Mouse (Mus musculus) stomach, embryonic 16.5 days (tissue): Measurements from ENCODE around the gene Lmod3. TPM values are rescaled to one million over a fixed set of nuclear protein-coding genes. Genes with fewer than 3 reads are reported as not detected.

Source experiments
- ATAC-seq: fragments of 200-750 bp; cut with Nextera tagmentation; 2 replicates; pipeline ENCODE4 v1.8.0; 2017; ENCODE audit warnings: moderate number of reproducible peaks, moderate TSS enrichment; ENCODE audit not compliant: insufficient read depth, low FRiP score
- H3K27ac ChIP-seq: fragments of 300-500 bp; sonication (generic); 2 replicates; pipeline ENCODE4 v1.5.1; 2014; ENCODE audit warnings: low read length
- H3K27me3 ChIP-seq: fragments of 300-500 bp; sonication (generic); 2 replicates; pipeline ENCODE4 v1.6.1; 2014; ENCODE audit warnings: low read length, control low read depth, mixed read lengths; ENCODE audit not compliant: control insufficient read depth, insufficient read depth
- H3K36me3 ChIP-seq: fragments of 300-500 bp; sonication (generic); 2 replicates; pipeline ENCODE4 v1.6.1; 2014; ENCODE audit warnings: low read length; ENCODE audit not compliant: control insufficient read depth, insufficient read depth
- H3K4me1 ChIP-seq: fragments of 300-500 bp; sonication (generic); 2 replicates; pipeline ENCODE4 v1.6.1; 2014; ENCODE audit warnings: low read length, control low read depth, mixed read lengths; ENCODE audit not compliant: control insufficient read depth, insufficient read depth
- H3K4me2 ChIP-seq: fragments of 300-500 bp; sonication (generic); 2 replicates; pipeline ENCODE4 v1.6.1; 2014; ENCODE audit warnings: low read depth, low read length, mixed read lengths
- H3K4me3 ChIP-seq: fragments of 300-500 bp; sonication (generic); replicated peaks from 2 replicates; pipeline ENCODE4 v1.5.1; 2014; ENCODE audit warnings: mild to moderate bottlenecking, low read length
- H3K9ac ChIP-seq: fragments of 300-500 bp; sonication (generic); 2 replicates; pipeline ENCODE4 v1.6.1; 2014; ENCODE audit warnings: low read length
- H3K9me3 ChIP-seq: fragments of 300-500 bp; sonication (generic); replicated peaks from 2 replicates; pipeline ENCODE4 v1.6.1; 2016; ENCODE audit warnings: low read length, control low read depth; ENCODE audit not compliant: control insufficient read depth
- WGBS: fragments of 180-500 bp; shearing (Covaris S2); extraction: QIAGEN DNeasy Blood & Tissue Kit; methylation state at CpG from one replicate; pipeline ENCODE4 v1.1.7; 2014; 5-methylcytosine and 5-hydroxymethylcytosine counted together
- polyA plus RNA-seq: library from polyadenylated mRNA; unstranded; fragments of >200 nt; fragmentation: Nextera tagmentation; extraction: Ambion mirVana; gene quantifications from 2 replicates; pipeline ENCODE4 v1.2.1, GENCODE M21; 2015

Lmod3 gene
- polyA plus RNA-seq: 0.10 and 4.4 TPM in 2 replicates

DNA sequence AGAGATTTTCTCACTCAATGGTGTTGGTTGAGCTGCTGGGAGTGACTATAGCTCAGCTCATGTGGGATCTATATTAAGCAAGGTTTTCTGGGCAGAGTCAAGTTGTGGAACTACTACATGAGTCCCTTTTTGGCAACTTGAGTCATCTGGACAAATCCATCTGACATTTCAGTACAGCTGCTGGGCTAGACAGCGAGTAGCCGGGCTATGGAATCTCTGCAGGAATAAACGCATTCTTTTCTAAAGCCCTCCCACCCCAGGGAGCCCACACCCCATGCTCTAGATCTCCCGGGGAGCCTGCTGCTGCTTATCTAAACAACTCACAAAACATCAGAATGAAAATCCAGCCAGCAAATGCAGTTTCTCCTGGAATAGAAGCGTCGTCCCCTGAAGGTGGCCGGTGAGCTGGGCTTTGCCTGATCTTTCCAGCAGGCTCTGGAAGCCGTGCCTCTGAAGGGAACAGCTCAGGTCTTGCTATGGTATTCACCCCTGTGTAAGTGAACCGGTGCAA lies at the start of gene Lmod3:
Gene Lmod3, minus strand, starts transcription at position 49 of the 511 bp plus-strand sequence.
- Histone ChIP-seq H3K27ac (no peak within 1 kb of the TSS), H3K9me3 (no peaks in the 10 kb centered on the region), H3K27me3 (no peaks in the 10 kb centered on the region), H3K4me3 (no peak within 1 kb of the TSS), H3K36me3 (no peaks in the 10 kb centered on the region), H3K4me2 (no peak within 1 kb of the TSS), H3K9ac (peak within 1 kb of the TSS; percentile 39; the same call in 1 of the 2 replicates), H3K4me1 (peaks cover 7% of the 10 kb centered on the region)
- no peak for ATAC-seq
- 12% methylated on average over 9 of the region's 9 CpGs for WGBS

DNA sequence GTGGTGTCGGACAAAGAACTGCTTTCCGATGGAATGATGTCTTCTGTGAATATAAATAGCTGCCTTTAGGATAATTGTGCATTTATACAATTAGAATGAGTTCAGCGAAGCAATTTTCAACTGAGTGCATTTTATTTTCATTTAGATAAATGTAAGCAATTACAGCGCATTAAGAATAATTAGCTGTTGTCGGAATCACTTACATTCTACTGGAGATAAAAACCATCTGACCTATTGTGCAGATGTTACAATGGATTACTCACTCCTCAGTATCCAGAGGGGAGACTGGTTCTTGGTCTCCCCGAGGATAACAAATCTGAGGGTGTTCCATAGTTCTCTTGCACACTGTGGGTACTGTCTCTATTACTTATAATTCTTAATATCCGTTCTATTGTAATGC lies 49.7 kb upstream of the Lmod3 start:
- Histone ChIP-seq H3K4me3 (no peak overlapping the region), H3K27ac (no peak overlapping the region), H3K27me3 (no peaks in the 10 kb centered on the region), H3K36me3 (no peaks in the 10 kb centered on the region; the same call in 1 of the 2 replicates), H3K4me2 (no peak overlapping the region), H3K4me1 (no peaks in the 10 kb centered on the region), H3K9ac (no peak overlapping the region), H3K9me3 (no peaks in the 10 kb centered on the region)
- no peak for ATAC-seq
- WGBS: 84% methylated on average over 7 of the region's 7 CpGs

DNA sequence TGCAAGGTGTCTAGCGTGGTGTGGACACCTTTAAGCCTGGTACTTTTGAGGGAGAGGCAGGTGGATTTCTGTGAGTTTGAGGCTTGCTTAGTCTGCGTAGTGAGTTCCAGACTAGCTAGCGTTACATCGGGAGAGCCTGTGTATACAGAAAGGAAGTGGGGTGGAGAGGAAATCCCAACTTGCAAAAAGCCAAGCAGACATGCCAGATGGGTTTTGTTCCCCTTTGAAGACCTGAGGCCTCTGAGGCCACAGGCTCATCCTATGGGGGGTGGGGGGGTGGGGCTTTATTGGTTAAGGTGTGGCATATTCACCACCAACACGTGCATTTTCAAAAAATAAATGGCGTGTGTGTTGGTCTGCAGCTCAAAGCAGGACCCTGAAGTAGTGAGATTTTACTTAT lies 48.1 kb upstream of the Lmod3 start:
- no peaks in the 10 kb centered on the region for H3K4me1 ChIP-seq
- H3K27me3 ChIP-seq: no peaks in the 10 kb centered on the region
- no peak overlapping the region for H3K4me3 ChIP-seq
- ATAC-seq: no peak
- H3K9me3 ChIP-seq: no peaks in the 10 kb centered on the region
- 70% methylated on average over 6 of the region's 6 CpGs for WGBS
- H3K4me2 ChIP-seq: no peak overlapping the region
- H3K9ac ChIP-seq: no peak overlapping the region
- H3K27ac ChIP-seq: no peak overlapping the region
- no peaks in the 10 kb centered on the region; the same call in 1 of the 2 replicates for H3K36me3 ChIP-seq

DNA sequence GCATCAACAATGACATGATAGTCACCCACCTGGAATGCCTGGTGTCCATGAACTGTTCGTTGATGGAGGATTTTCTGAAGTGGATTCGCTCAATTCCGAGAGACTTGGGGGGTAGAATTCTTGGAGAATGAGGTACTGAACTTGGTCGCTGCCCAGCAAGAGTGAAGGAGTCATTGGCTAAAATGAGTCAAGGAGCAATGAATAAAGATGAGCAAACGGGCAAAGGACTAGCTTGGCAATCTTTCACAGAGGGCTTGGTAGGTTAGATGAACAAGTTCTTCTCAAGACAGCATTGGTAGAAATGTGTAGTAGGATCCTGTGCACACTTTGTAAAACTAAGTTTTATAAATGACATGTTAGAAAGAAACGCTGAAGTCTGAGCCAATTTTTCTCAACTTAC lies 47.6 kb upstream of the Lmod3 start:
- Histone ChIP-seq H3K9me3 (no peaks in the 10 kb centered on the region), H3K27me3 (no peaks in the 10 kb centered on the region), H3K27ac (no peak overlapping the region), H3K36me3 (no peaks in the 10 kb centered on the region; the same call in 1 of the 2 replicates), H3K9ac (no peak overlapping the region), H3K4me2 (no peak overlapping the region), H3K4me3 (no peak overlapping the region), H3K4me1 (no peaks in the 10 kb centered on the region)
- 89% methylated on average over 6 of the region's 6 CpGs for WGBS
- ATAC-seq: no peak

DNA sequence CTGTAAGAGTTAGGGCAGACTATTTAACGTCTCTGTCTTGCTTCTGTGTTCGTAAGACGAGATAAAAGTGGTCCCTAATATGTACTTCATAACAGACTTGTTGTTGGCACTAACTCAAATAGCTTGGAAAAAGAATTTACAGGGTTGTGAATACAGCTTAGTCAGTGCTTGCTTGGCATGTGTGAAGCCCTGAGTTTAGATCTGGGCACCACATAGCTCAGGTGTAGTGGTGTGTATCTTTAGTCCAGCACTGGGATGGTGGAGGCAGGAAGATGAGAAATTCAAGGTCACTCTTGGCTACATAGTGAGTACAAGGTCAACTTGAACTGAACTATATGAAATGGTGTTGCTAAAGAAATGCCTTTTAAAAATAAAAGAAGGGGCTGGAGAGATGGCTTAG lies 44.6 kb upstream of the Lmod3 start:
- H3K9ac ChIP-seq: no peak overlapping the region
- H3K9me3 ChIP-seq: no peaks in the 10 kb centered on the region
- H3K4me1 ChIP-seq: peaks cover 10% of the 10 kb centered on the region; the same call in 1 of the 2 replicates
- 69% methylated on average over 3 of the region's 3 CpGs for WGBS
- no peak overlapping the region for H3K4me2 ChIP-seq
- H3K36me3 ChIP-seq: no peaks in the 10 kb centered on the region
- ATAC-seq: no peak
- no peak overlapping the region for H3K4me3 ChIP-seq
- no peak overlapping the region for H3K27ac ChIP-seq
- H3K27me3 ChIP-seq: no peaks in the 10 kb centered on the region

DNA sequence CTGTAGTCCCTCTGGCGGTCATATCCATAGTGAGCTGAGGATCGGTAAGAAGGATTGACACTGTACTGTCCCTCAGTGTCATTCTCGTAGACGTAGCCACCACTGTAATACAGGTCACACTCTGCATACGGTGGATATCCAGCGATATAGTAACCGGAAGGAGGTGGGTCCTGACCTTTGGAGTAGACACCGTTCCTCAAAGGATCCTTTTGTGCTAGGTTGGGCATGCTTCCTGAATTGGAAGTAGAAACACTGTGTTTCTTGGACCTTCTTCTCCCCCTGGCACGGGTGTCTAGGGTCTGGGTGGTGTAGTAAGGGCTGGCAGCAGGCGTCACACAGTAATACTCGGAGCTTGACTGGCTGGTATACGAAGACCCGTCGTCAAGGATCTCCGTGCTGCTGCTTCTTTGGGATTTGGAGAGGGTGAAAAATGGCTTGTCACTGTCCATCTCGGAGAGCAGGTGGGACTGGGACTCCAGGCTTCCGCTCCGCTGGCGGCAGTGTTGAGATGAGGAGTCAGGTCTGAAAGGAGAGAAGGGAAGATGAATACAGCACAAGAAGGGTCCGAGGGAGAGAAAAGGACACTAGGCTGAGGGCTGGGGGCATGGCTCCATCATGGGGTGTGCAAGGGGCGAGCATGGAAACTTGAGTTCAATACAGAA lies 43.4 kb upstream of the Lmod3 start:
- Histone ChIP-seq H3K4me2 (no peak overlapping the region), H3K36me3 (no peaks in the 10 kb centered on the region), H3K4me1 (peaks cover 10% of the 10 kb centered on the region; the same call in 1 of the 2 replicates), H3K9me3 (no peaks in the 10 kb centered on the region), H3K4me3 (no peak overlapping the region), H3K27me3 (no peaks in the 10 kb centered on the region), H3K9ac (no peak overlapping the region), H3K27ac (no peak overlapping the region)
- ATAC-seq: no peak
- 92% methylated on average over 21 of the region's 21 CpGs for WGBS

DNA sequence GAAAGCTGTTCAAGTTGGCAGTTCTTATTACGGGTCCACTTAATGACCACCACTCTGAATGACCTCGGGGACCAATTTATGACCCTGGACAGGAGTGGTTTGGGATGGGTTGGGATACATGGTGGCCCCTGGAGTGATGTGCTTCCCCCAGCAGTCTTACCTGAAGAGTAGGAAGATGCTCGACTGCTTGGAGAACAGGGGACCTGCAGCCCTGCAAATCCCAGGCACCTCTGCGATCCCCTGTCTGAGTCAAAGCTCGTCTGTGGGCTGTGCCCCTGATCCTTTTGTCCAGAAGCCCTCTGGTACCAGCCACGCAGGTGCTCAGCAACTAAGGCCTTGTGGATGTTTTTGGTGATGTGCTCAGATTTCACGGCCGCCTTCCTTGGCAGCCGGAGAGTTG lies 42.9 kb upstream of the Lmod3 start:
- Histone ChIP-seq H3K9me3 (no peaks in the 10 kb centered on the region), H3K36me3 (no peaks in the 10 kb centered on the region), H3K27ac (0 out of 2 replicates have a peak overlapping the region, but pooled peaks have one; percentile 4), H3K4me2 (no peak overlapping the region), H3K4me3 (no peak overlapping the region), H3K9ac (no peak overlapping the region), H3K4me1 (peaks cover 10% of the 10 kb centered on the region; the same call in 1 of the 2 replicates), H3K27me3 (no peaks in the 10 kb centered on the region)
- ATAC-seq: no peak
- WGBS: 89% methylated on average over 9 of the region's 9 CpGs

DNA sequence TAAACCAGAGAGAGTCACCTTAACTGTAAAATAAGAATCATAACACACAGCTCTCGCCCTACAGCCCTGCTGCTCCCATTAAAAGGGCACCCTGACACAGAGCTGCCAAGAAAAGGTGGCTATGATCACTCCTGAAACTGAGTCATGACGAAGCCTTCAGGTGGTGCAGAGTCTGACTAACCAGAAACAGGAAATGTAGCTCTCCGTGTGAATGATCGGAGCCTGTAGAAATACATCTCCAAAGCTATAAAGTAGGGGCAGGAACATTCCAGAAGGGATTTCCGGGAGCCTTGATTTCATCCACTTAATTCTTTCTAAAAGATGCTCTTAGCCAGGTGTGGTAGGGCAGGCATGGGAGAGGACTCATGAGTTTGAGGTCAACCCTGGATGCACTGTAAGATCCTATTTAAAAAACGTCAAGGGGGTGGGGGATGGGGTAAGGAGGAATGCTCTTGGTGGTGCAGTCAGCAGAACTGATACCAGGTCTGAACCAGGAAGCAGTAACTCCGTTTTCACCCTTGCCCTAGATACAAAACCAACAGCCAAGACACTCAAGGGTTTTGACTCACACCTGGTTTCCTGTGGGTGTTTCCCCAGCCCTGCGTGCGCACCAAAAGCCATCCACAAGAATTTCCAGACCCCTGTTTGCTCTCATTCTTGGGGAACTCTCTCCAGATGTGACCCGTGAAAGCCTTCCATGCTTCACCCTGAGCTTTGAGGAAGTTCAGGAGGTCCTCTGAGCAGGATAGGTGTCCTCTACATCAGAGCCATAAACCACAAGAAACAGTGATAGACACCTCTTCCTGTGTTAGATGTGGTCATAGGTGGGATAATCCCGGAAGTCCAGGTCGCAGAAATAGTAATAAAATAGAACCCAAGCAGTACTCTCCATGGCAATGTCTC lies 41.4 kb upstream of the Lmod3 start:
- WGBS: 71% methylated on average over 12 of the region's 12 CpGs

DNA sequence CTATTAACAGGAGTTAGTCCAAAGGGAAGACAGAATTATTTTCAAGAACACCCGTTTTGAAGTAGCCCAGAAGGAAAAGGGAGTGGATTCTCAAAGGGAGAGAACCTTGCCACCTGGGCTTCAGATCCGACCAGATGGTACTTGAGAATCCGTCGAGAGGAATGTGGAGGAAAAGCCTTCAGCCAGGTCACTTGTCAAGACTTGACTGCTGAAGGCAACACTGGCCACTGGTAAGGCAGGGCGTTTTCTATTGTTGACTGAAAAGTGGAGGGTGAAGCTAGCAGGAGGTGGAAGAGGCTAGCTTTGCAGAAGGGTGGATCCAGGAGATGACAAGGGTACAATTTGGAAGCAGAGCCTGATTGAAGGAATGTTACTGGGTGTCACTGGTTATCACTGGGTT lies 40.3 kb upstream of the Lmod3 start:
- ATAC-seq: no peak
- H3K9ac ChIP-seq: no peak overlapping the region
- H3K27me3 ChIP-seq: no peaks in the 10 kb centered on the region
- no peak overlapping the region for H3K4me3 ChIP-seq
- H3K4me1 ChIP-seq: peaks cover 18% of the 10 kb centered on the region
- no peak overlapping the region for H3K4me2 ChIP-seq
- no peaks in the 10 kb centered on the region for H3K36me3 ChIP-seq
- WGBS: 64% methylated on average over 5 of the region's 5 CpGs
- H3K9me3 ChIP-seq: no peaks in the 10 kb centered on the region
- no peak overlapping the region; the same call in 1 of the 2 replicates for H3K27ac ChIP-seq

More for the DNA sequence above, 41.4 kb upstream of the Lmod3 start:
- H3K4me3 ChIP-seq: no peak overlapping the region
- H3K27me3 ChIP-seq: no peaks in the 10 kb centered on the region
- peak overlapping the region; percentile 61 for H3K27ac ChIP-seq
- H3K36me3 ChIP-seq: no peaks in the 10 kb centered on the region
- H3K9me3 ChIP-seq: no peaks in the 10 kb centered on the region
- H3K4me2 ChIP-seq: no peak overlapping the region
- 0 out of 2 replicates have a peak, but pooled peaks have one; percentile 49 for ATAC-seq
- peaks cover 15% of the 10 kb centered on the region for H3K4me1 ChIP-seq
- H3K9ac ChIP-seq: no peak overlapping the region
